Mouse (Mus musculus) forebrain, embryonic 16.5 days (tissue): ENCODE measurements around the gene Urb1. TPM values are rescaled to one million over a fixed set of nuclear protein-coding genes. Genes with fewer than 3 reads are reported as not detected.

Experiments used
- ATAC-seq: fragments of 200-750 bp; cut with Nextera tagmentation; 2 replicates; pipeline ENCODE4 v1.8.0; 2017; ENCODE audit warnings: mild to moderate bottlenecking, moderate library complexity
- H3K27ac ChIP-seq: fragments of 300-500 bp; sonication (generic); 2 replicates; pipeline ENCODE4 v1.5.1; 2014; ENCODE audit warnings: low read length, control low read depth
- H3K27me3 ChIP-seq: fragments of 300-500 bp; sonication (generic); replicated peaks from 2 replicates; pipeline ENCODE4 v1.6.1; 2014; ENCODE audit warnings: low read length; ENCODE audit not compliant: control insufficient read depth, insufficient read depth
- H3K36me3 ChIP-seq: fragments of 300-500 bp; sonication (generic); 2 replicates; pipeline ENCODE4 v1.6.1; 2014; ENCODE audit not compliant: control insufficient read depth, insufficient read depth
- H3K4me1 ChIP-seq: fragments of 300-500 bp; sonication (generic); replicated peaks from 2 replicates; pipeline ENCODE4 v1.6.1; 2014; ENCODE audit warnings: low read length; ENCODE audit not compliant: control insufficient read depth, insufficient read depth
- H3K4me2 ChIP-seq: fragments of 300-500 bp; sonication (generic); 2 replicates; pipeline ENCODE4 v1.6.1; 2014; ENCODE audit warnings: mild to moderate bottlenecking, low read length, control low read depth
- H3K4me3 ChIP-seq: fragments of 300-500 bp; sonication (generic); replicated peaks from 2 replicates; pipeline ENCODE4 v1.5.1; 2014; ENCODE audit warnings: mild to moderate bottlenecking, low read length, control low read depth
- H3K9ac ChIP-seq: fragments of 300-500 bp; sonication (generic); replicated peaks from 2 replicates; pipeline ENCODE4 v1.6.1; 2014; ENCODE audit warnings: low read depth, low read length, control low read depth
- H3K9me3 ChIP-seq: fragments of 300-500 bp; sonication (generic); 2 replicates; pipeline ENCODE4 v1.6.1; 2016; ENCODE audit warnings: low read length; ENCODE audit not compliant: control insufficient read depth
- WGBS: fragments of 180-500 bp; shearing (Covaris S2); extraction: QIAGEN DNeasy Blood & Tissue Kit; methylation state at CpG from one replicate; pipeline ENCODE4 v1.1.7; 2014; 5-methylcytosine and 5-hydroxymethylcytosine counted together
- polyA plus RNA-seq: library from polyadenylated mRNA; unstranded; fragments of >200 nt; fragmentation: Nextera tagmentation; extraction: Ambion mirVana; gene quantifications from 2 replicates; pipeline ENCODE4 v1.2.1, GENCODE M21; 2015

The Urb1 gene
- polyA plus RNA-seq, 1 experiment from 2014 or later, result 11.7 TPM

DNA sequence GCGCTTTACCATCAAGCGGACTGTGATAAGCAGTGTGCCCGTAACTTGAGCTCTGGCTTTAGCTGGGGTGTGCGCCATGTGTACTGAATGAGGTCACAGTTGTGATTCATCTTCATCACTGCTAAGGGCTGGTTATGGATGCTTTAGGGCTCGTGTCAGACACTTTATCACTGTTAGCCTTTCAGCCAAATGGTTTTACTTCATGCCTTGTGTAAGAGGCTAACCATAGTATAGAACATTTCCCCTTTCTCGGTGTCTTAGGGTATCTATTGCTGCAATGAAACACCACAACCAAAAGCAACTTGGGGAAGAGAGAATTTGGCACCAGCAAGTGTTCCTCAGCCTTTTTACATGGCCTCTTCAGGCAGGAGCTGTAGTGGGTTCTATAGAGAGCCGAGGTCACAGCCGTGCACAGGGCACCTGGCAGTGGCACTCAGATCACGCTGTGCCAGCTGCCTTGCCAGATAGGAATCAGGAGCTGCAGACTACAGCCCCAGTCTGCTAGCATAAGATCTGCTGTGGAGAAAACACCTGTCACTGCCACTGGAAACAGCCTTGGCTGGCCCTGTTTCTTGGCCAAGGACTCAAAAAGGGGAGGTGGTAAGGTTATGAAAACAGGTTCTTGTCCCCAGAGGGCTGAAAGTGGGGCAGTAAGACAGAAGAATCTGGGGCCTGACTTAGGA lies 44.9 kb downstream of the Urb1 start:
- Histone ChIP-seq H3K9ac (no peak overlapping the region), H3K36me3 (peaks cover 23% of the 10 kb centered on the region), H3K4me2 (no peak overlapping the region), H3K4me1 (no peaks in the 10 kb centered on the region), H3K27me3 (no peaks in the 10 kb centered on the region), H3K9me3 (no peaks in the 10 kb centered on the region), H3K27ac (no peak overlapping the region), H3K4me3 (no peak overlapping the region)
- 92% methylated on average over 9 of the region's 9 CpGs for WGBS
- ATAC-seq, result no peak

DNA sequence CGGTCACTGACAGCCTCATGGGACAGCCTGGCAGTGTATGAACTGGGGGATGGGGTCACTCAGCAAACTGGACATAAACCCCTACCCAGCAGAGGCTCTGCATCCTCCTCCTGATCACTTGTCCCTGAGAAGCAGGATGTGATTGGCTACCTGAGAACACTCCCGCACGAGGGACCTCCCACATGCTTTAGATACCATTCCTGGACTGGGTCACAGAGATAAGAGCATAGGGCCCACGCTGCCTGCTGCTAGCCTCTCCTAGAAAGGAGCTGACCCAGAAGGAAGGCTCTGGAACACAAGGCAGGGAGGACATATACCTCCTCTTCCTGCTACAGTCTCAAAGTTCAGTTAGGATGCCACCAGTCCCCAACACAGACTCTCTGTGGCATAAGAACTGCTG lies 49.7 kb downstream of the Urb1 start:
- Histone ChIP-seq H3K9ac (no peak overlapping the region), H3K27me3 (no peaks in the 10 kb centered on the region), H3K4me1 (no peaks in the 10 kb centered on the region), H3K27ac (no peak overlapping the region), H3K4me2 (no peak overlapping the region), H3K9me3 (no peaks in the 10 kb centered on the region), H3K4me3 (no peak overlapping the region), H3K36me3 (peaks cover 12% of the 10 kb centered on the region)
- 90% methylated on average over 4 of the region's 4 CpGs for WGBS
- no peak for ATAC-seq

- no peak for ATAC-seq
- H3K4me3 ChIP-seq, result no peak overlapping the region
- H3K27ac ChIP-seq, result no peak overlapping the region
- H3K4me2 ChIP-seq, result no peak overlapping the region
- H3K9ac ChIP-seq, result no peak overlapping the region
- 6% methylated on average over 3 of the region's 3 CpGs for WGBS
- no peaks in the 10 kb centered on the region for H3K9me3 ChIP-seq
- H3K27me3 ChIP-seq, result no peaks in the 10 kb centered on the region
- H3K36me3 ChIP-seq, result peaks cover 15% of the 10 kb centered on the region
- H3K4me1 ChIP-seq, result no peaks in the 10 kb centered on the region
Measured at GRCm38 (mm10) chr16:90759335-90759734, 50.9 kb downstream of the Urb1 start.

DNA sequence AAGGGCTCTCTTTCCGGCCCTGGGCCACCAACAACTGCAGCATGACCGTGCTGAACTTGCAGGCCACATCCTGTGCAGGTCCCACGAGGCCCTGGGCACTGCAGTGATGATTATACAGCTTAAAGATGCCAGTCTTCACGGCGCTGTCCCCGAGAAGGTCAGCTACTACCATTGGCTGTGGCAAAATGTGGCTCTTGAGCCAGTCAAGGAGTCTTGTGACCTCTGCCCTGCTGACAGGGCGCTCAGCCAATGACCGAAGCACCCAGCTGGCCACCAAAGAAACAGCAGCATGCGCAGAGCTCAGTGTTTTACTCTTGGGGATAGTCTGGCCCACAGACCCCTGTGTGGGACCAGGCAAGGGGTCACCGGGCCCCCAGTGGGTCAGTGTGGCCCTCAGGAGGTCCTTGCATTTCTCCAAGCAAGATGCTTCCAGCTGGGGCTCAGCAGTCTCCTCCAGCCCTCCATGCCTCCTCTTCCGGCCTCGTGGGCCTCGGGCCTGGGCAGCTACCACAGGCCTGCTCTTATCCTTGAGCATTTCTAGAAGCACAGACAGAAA lies 56.7 kb downstream of the Urb1 start:
- Histone ChIP-seq H3K27me3 (no peaks in the 10 kb centered on the region), H3K27ac (no peak overlapping the region), H3K36me3 (peaks cover 18% of the 10 kb centered on the region), H3K4me1 (no peaks in the 10 kb centered on the region), H3K9me3 (no peaks in the 10 kb centered on the region), H3K9ac (no peak overlapping the region), H3K4me3 (no peak overlapping the region), H3K4me2 (no peak overlapping the region)
- ATAC-seq, result no peak
- 93% methylated on average over 13 of the region's 13 CpGs for WGBS

DNA sequence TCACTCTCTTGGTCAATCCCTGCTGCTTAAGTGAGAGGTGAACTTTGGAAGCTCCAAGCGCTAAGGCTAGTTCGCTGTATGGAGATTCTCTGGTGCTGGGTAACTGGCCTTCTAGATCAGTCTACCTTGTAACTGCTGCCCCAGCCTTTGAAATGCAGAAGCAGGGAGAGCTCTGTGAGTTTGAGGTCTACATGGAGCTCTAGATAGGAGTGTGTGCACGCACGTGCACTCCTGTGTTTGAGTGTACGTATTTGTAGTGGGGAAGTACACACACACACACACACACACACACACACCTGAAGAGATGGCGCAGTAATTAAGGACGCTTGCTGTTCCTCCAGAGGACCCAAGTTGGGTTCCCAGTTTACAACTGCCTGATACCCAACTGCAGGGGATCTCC lies 62.0 kb downstream of the Urb1 start:
- no peaks in the 10 kb centered on the region for H3K4me1 ChIP-seq
- no peak overlapping the region for H3K4me3 ChIP-seq
- H3K36me3 ChIP-seq, result no peaks in the 10 kb centered on the region; the same call in none of the 2 replicates
- no peaks in the 10 kb centered on the region for H3K27me3 ChIP-seq
- no peaks in the 10 kb centered on the region for H3K9me3 ChIP-seq
- ATAC-seq, result no peak
- no peak overlapping the region for H3K9ac ChIP-seq
- 97% methylated on average over 7 of the region's 7 CpGs for WGBS
- H3K4me2 ChIP-seq, result no peak overlapping the region
- no peak overlapping the region for H3K27ac ChIP-seq

DNA sequence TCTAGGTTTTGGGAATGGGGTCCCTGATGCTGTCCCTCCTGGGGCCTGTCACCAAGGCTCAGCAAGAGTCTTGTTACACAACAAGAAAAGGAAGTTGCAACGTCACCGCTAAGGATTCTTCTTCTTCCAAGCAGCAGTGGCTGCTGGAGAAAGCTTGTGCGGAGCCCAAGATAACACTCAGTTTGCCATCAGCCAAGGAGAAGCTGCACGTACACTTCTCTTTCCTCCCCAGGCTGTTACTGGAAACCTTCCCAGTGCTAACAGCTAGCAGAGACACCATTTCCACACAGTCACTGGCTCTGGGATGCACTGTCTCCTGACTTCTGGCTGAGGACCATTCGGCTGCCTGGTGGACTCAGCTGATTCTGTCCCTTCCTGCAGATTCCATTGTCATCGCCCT lies 63.1 kb downstream of the Urb1 start:
- H3K4me3 ChIP-seq, result no peak overlapping the region
- no peaks in the 10 kb centered on the region for H3K4me1 ChIP-seq
- no peak for ATAC-seq
- no peak overlapping the region for H3K9ac ChIP-seq
- no peaks in the 10 kb centered on the region for H3K27me3 ChIP-seq
- no peak overlapping the region for H3K27ac ChIP-seq
- no peak overlapping the region for H3K4me2 ChIP-seq
- no peaks in the 10 kb centered on the region for H3K9me3 ChIP-seq
- H3K36me3 ChIP-seq, result no peaks in the 10 kb centered on the region
- 85% methylated on average over 6 of the region's 6 CpGs for WGBS

DNA sequence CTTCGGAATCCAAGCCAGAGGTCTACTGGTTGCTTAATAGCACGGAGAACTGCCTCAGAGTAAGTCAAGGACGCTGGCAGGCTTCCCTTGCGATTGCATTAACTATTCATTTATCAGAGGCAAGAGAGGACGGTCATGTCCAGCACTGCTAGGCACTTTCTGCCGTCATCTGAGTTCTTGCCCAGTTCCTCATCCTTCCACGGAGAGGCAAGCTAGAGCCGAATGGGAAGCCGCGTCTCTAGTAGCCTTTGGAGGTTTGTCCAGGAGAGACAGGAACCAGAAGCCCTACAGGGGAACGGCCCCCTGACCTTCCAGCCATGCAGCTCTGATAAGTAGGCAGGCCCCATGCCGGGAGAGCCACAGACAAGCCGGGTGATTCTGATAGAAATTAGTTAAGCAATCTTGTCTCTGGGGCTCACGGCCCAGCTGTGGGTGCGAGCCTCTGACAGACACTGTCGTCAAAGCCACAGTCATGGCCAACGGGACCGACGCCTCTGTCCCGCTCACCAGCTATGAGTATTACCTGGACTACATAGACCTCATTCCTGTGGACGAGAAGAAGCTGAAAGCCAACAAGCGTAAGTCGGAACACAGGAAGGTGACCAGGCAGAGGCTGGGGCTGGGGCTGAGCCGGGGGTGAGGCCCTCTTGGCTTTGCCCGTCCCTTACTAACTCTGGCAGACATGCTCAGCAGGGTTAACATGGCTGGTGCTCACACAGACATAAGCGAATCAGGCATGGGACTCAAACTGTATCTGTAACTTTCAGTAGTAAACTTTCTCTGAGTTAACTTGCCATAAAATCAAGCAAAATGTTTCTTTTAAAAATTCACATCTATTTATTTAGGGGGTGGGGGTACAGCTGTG lies 71.9 kb downstream of the Urb1 start, which contains the start of gene Mrap:
Mrap (plus strand) TSS at position 116 of the 865 bp plus-strand sequence.
- Histone ChIP-seq H3K9ac (no peak within 1 kb of the TSS), H3K4me2 (no peak within 1 kb of the TSS), H3K9me3 (no peaks in the 10 kb centered on the region), H3K4me3 (no peak within 1 kb of the TSS), H3K27ac (no peak within 1 kb of the TSS), H3K36me3 (no peaks in the 10 kb centered on the region), H3K27me3 (no peaks in the 10 kb centered on the region), H3K4me1 (no peaks in the 10 kb centered on the region)
- no peak for ATAC-seq
- 88% methylated on average over 26 of the region's 26 CpGs for WGBS

DNA sequence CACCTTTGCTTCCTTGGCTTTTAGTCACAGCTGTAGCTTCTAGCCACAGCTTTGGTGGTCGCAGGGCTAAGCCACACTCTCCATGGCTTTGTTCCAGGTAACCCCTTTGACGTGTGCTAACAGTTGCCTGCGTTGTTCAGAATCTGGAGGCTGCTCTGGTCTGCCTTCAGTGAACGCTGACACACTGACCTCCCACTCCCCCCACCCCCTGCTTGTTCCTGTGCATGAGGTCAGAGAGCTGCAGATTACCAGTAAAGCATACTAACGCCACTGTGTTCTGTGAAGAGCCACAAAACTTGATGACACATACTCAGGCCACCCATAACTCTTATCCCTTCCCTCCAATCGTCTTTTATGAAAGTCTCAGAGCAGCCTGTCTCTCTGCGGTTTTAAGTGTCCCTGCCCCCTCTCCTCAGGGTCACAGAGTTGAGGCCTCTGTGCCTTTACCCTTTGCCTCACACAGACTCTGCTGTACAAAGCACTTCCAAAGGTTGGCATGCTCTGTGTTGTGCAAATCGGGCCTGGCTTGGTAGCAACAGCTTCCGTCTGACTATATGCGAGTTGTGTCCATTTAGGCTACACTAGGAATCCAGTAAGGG lies 73.4 kb downstream of the Urb1 start:
- no peaks in the 10 kb centered on the region for H3K27me3 ChIP-seq
- no peaks in the 10 kb centered on the region for H3K9me3 ChIP-seq
- H3K27ac ChIP-seq, result no peak overlapping the region
- H3K36me3 ChIP-seq, result no peaks in the 10 kb centered on the region
- no peak overlapping the region for H3K4me2 ChIP-seq
- no peak overlapping the region for H3K4me3 ChIP-seq
- ATAC-seq, result no peak
- H3K9ac ChIP-seq, result no peak overlapping the region
- H3K4me1 ChIP-seq, result no peaks in the 10 kb centered on the region
- 77% methylated on average over 10 of the region's 10 CpGs for WGBS

DNA sequence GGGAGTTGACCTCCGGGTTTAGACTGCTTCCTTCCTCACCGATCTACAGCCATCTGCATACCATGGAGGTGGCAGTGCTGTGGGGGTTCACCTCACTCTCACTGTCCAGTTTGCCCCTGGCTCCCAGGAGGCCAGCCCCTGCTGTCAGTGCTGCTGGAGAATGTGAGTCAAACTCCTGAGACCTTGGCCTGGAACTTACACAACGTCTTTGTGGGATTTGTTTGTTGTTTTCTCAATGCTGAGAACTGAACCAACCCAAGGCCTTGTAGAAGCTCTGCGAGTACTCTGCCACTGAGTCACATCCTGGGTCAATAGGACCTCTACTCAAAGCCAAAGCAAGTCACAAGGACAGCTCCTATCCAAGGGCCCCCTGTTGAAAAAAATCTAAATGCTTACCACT lies 74.6 kb downstream of the Urb1 start:
- H3K4me1 ChIP-seq, result no peaks in the 10 kb centered on the region
- no peak overlapping the region for H3K4me2 ChIP-seq
- ATAC-seq, result no peak
- H3K36me3 ChIP-seq, result no peaks in the 10 kb centered on the region
- peaks cover 4% of the 10 kb centered on the region for H3K9me3 ChIP-seq
- WGBS, result 78% methylated on average over 4 of the region's 4 CpGs
- H3K4me3 ChIP-seq, result no peak overlapping the region
- no peak overlapping the region for H3K9ac ChIP-seq
- H3K27me3 ChIP-seq, result no peaks in the 10 kb centered on the region
- H3K27ac ChIP-seq, result no peak overlapping the region
